Mouse (Mus musculus) thymus, adult 2 months (tissue): ENCODE data around the gene Pip5k1b. TPM values are rescaled to one million over a fixed set of nuclear protein-coding genes. Genes with fewer than 3 reads are reported as not detected.

ENCODE experiments used
- DNase-seq: peaks from one replicate; pipeline ENCODE4 v3.0.0; 2021
- H3K27ac ChIP-seq: fragments of 200-500 bp; 2 replicates; pipeline ENCODE4 v1.5.1; 2012; ENCODE audit warnings: low read length, control low read depth; ENCODE audit not compliant: control insufficient read depth, insufficient read depth
- H3K27me3 ChIP-seq: fragments of 200-500 bp; 2 replicates; pipeline ENCODE4 v1.6.1; 2012; ENCODE audit warnings: mild to moderate bottlenecking, low read length, moderate library complexity, mixed read lengths; ENCODE audit not compliant: control insufficient read depth, insufficient read depth
- H3K36me3 ChIP-seq: fragments of 200-500 bp; 2 replicates; pipeline ENCODE4 v1.6.1; 2012; ENCODE audit warnings: mild to moderate bottlenecking, low read length, moderate library complexity; ENCODE audit not compliant: control insufficient read depth, insufficient read depth
- H3K4me1 ChIP-seq: fragments of 200-500 bp; replicated peaks from 2 replicates; pipeline ENCODE4 v1.6.1; 2012; ENCODE audit warnings: low read length; ENCODE audit not compliant: control insufficient read depth, insufficient read depth
- H3K4me3 ChIP-seq: fragments of 200-500 bp; 2 replicates; pipeline ENCODE4 v1.5.1; 2012; ENCODE audit warnings: mild to moderate bottlenecking, low read length, control low read depth, moderate library complexity; ENCODE audit not compliant: control insufficient read depth, insufficient read depth
- CTCF ChIP-seq: fragments of 200-500 bp; IDR thresholded peaks from 2 replicates; pipeline ENCODE4 v1.5.1; 2012; ENCODE audit warnings: mild to moderate bottlenecking, control low read depth, low read length, moderate library complexity, borderline replicate concordance; ENCODE audit not compliant: control insufficient read depth, poor library complexity, insufficient read depth; ENCODE audit errors: extremely low read depth
- POLR2A ChIP-seq: fragments of 200-500 bp; IDR thresholded peaks from 2 replicates; pipeline ENCODE4 v1.6.1; 2012; ENCODE audit warnings: mild to moderate bottlenecking, low read length, control low read depth, moderate library complexity; ENCODE audit not compliant: control insufficient read depth, poor library complexity, insufficient read depth; ENCODE audit errors: extremely low read depth
- WGBS: fragments of 180-500 bp; shearing (Covaris S2); methylation state at CpG from one replicate; pipeline ENCODE4 v1.1.7; 2018; 5-methylcytosine and 5-hydroxymethylcytosine counted together
- polyA plus RNA-seq: library from polyadenylated mRNA; depleted of rRNA; stranded (reverse); fragments of >200 nt; gene quantifications from 2 replicates; pipeline ENCODE4 v1.2.3, GENCODE M21; 2012

The Pip5k1b gene
- polyA plus RNA-seq, 1 experiment, result 5.0 TPM

GRCm38 (mm10) chr19:24493887-24494286 is 61.8 kb downstream of the Pip5k1b start:
- no peaks in the 10 kb centered on the region for H3K4me1 ChIP-seq
- H3K4me3 ChIP-seq, result no peak overlapping the region
- H3K27me3 ChIP-seq, result no peaks in the 10 kb centered on the region
- no peak for DNase-seq
- TF ChIP-seq POLR2A (no peak), CTCF (no peak)
- H3K27ac ChIP-seq, result no peak overlapping the region
- H3K36me3 ChIP-seq, result no peaks in the 10 kb centered on the region
- WGBS, result 76% methylated on average over 4 of the region's 4 CpGs

GRCm38 (mm10) chr19:24491824-24492223 is 63.8 kb downstream of the Pip5k1b start:
- WGBS, result 94% methylated on average over 3 of the region's 3 CpGs
- DNase-seq, result no peak
- Histone ChIP-seq H3K27me3 (no peaks in the 10 kb centered on the region), H3K27ac (no peak overlapping the region), H3K36me3 (no peaks in the 10 kb centered on the region), H3K4me1 (no peaks in the 10 kb centered on the region), H3K4me3 (no peak overlapping the region)
- TF ChIP-seq CTCF (no peak), POLR2A (no peak)

- no peak for DNase-seq
- H3K27ac ChIP-seq, result no peak overlapping the region
- no peak for TF ChIP-seq CTCF
- TF ChIP-seq POLR2A, result no peak
- H3K27me3 ChIP-seq, result no peaks in the 10 kb centered on the region
- H3K36me3 ChIP-seq, result no peaks in the 10 kb centered on the region
- H3K4me1 ChIP-seq, result no peaks in the 10 kb centered on the region
- H3K4me3 ChIP-seq, result no peak overlapping the region
- 46% methylated on average over 5 of the region's 5 CpGs for WGBS
Measured at GRCm38 (mm10) chr19:24490275-24490674, 65.4 kb downstream of the Pip5k1b start.

- H3K27me3 ChIP-seq, result no peaks in the 10 kb centered on the region
- no peak overlapping the region for H3K4me3 ChIP-seq
- TF ChIP-seq POLR2A (no peak), CTCF (no peak)
- peaks cover 2% of the 10 kb centered on the region; the same call in 1 of the 2 replicates for H3K4me1 ChIP-seq
- H3K36me3 ChIP-seq, result no peaks in the 10 kb centered on the region
- WGBS, result 86% methylated on average over 8 of the region's 8 CpGs
- H3K27ac ChIP-seq, result no peak overlapping the region
- DNase-seq, result no peak
Measured at GRCm38 (mm10) chr19:24486433-24487296, 69.0 kb downstream of the Pip5k1b start.

- H3K36me3 ChIP-seq, result no peaks in the 10 kb centered on the region
- no peak overlapping the region for H3K4me3 ChIP-seq
- WGBS, result 75% methylated on average over 4 of the region's 4 CpGs
- no peaks in the 10 kb centered on the region for H3K27me3 ChIP-seq
- TF ChIP-seq POLR2A (no peak), CTCF (no peak)
- no peak for DNase-seq
- H3K4me1 ChIP-seq, result peaks cover 2% of the 10 kb centered on the region; the same call in 1 of the 2 replicates
- no peak overlapping the region for H3K27ac ChIP-seq
Measured at GRCm38 (mm10) chr19:24484612-24485194, 71.0 kb downstream of the Pip5k1b start.

- WGBS, result 90% methylated on average over 2 of the region's 2 CpGs
- no peaks in the 10 kb centered on the region for H3K27me3 ChIP-seq
- no peaks in the 10 kb centered on the region for H3K36me3 ChIP-seq
- DNase-seq, result no peak
- H3K27ac ChIP-seq, result no peak overlapping the region
- no peak overlapping the region for H3K4me3 ChIP-seq
- no peak for TF ChIP-seq CTCF
- TF ChIP-seq POLR2A, result no peak
- H3K4me1 ChIP-seq, result peaks cover 2% of the 10 kb centered on the region; the same call in 1 of the 2 replicates
Measured at GRCm38 (mm10) chr19:24480916-24481315, 74.8 kb downstream of the Pip5k1b start.
